ENCODE assay signal across 17 mouse cellular contexts in the genomic region with DNA sequence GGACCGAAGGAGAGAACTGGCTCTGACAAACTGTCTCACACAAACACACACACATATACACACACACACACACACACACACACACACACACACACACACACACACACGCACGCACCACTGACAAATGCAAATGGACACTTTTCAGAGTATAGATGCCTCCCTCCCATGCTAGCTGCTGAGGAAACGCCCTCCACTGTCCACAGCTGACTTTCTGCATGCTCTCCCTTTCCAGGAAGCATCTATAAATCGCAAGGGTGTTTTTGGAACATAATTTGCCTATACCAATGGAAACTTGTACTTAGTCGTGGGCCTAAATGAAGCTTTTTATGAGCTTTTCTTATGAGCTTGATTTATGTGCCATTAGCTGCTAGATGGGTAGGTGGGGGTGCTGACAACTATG. TPM values are rescaled to one million over a fixed set of nuclear protein-coding genes. Genes with fewer than 3 reads are reported as not detected.
DNase-seq lines count a peak whose midpoint lies in the region; ATAC-seq and TF ChIP-seq lines count a peak whose summit lies in the region.
"Had no signal": no experiment of that assay in that cellular context is flagged by ENCODE, and none has a peak within 500 bp of the region (broad histone marks: within the 10 kb centered on the region; RNA-seq: fewer than 3 reads in every experiment).

No protein-coding gene starts in this region.

- H3K27ac ChIP-seq in heart, embryonic 13.5 days (replicated peaks), result peak overlapping the region; percentile 58
- H3K27ac ChIP-seq in heart, adult 2 months, result no peak overlapping the region
- H3K27ac ChIP-seq: hindbrain, embryonic 12.5 days; macrophage had no signal

- no peak for ATAC-seq in heart, embryonic 13.5 days (ENCODE audit: extremely low read depth, insufficient number of reproducible peaks, low FRiP score, low TSS enrichment)
- ATAC-seq in megakaryocyte, adult 5-6 weeks (ENCODE audit: poor library complexity, severe bottlenecking), result no peak
- peak; percentile 74 for ATAC-seq in inflammation-experienced regulatory T-cells, adult 6 months

- no peak overlapping the region for H3K9ac ChIP-seq in heart, embryonic 13.5 days
- H3K9ac ChIP-seq in heart, adult 2 months (ENCODE audit: low read depth, low read length), result no peak overlapping the region
- H3K9ac ChIP-seq: hindbrain, embryonic 12.5 days had no signal

- intact Hi-C loops in heart, adult 2 months (cut with DNase I), result no loop called here
- intact Hi-C loops in left cerebral cortex, postnatal 14 days (cut with DNase I), result no loop called here

- H3K4me1 ChIP-seq in heart, embryonic 13.5 days, result peaks cover 44% of the 10 kb centered on the region
- H3K4me1 ChIP-seq in heart, adult 2 months (ENCODE audit: control insufficient read depth, insufficient read depth, low read length), result peaks cover 6% of the 10 kb centered on the region
- peaks cover 99% of the 10 kb centered on the region for H3K4me1 ChIP-seq in megakaryocyte, embryonic 14.5 days

- H3K36me3 ChIP-seq in heart, embryonic 13.5 days, result peaks cover 9% of the 10 kb centered on the region
- peaks cover 2% of the 10 kb centered on the region; the same call in 1 of the 2 replicates for H3K36me3 ChIP-seq in heart, adult 2 months (ENCODE audit: control insufficient read depth, insufficient read depth, low read length)
- peaks cover 55% of the 10 kb centered on the region for H3K36me3 ChIP-seq in megakaryocyte, embryonic 14.5 days (replicated peaks; ENCODE audit: low read length)
- H3K36me3 ChIP-seq in splenic B cell, adult 2 months (ENCODE audit: control insufficient read depth, insufficient read depth, low read length, poor library complexity, severe bottlenecking), result no peaks in the 10 kb centered on the region
- H3K36me3 ChIP-seq: hindbrain, embryonic 12.5 days had no signal

- no peak for DNase-seq in heart, adult 2 months
- peak; percentile 53 for DNase-seq in splenic B cell, adult 2 months (ENCODE audit: low read depth, low spot score)
- no peak for DNase-seq in thymus, postnatal 4 days
- DNase-seq in left cerebral cortex, postnatal 14 days (ENCODE audit: low spot score in 2 of 2), result no peak
- DNase-seq: cerebellum, adult 18-20 months; gastrocnemius, postnatal 36 days; kidney, adult 18-20 months had no signal

- WGBS in heart, embryonic 13.5 days, result 80% methylated on average over 6 of the region's 6 CpGs
- WGBS in heart, adult 2 months, result 62% methylated on average over 6 of the region's 6 CpGs

- no peak overlapping the region for H3K4me2 ChIP-seq in heart, embryonic 13.5 days
- H3K4me2 ChIP-seq: hindbrain, embryonic 12.5 days had no signal

- no peaks in the 10 kb centered on the region for H3K27me3 ChIP-seq in heart, embryonic 13.5 days (replicated peaks)
- H3K27me3 ChIP-seq in heart, adult 2 months (ENCODE audit: control insufficient read depth, insufficient read depth, low read length), result no peaks in the 10 kb centered on the region
- H3K27me3 ChIP-seq in megakaryocyte, embryonic 14.5 days (replicated peaks), result no peaks in the 10 kb centered on the region
- no peaks in the 10 kb centered on the region for H3K27me3 ChIP-seq in splenic B cell, adult 2 months (ENCODE audit: control insufficient read depth, insufficient read depth, low read length, poor library complexity, severe bottlenecking)
- H3K27me3 ChIP-seq: hindbrain, embryonic 12.5 days had no signal

- H3K4me3 ChIP-seq in heart, embryonic 13.5 days, result no peak overlapping the region
- H3K4me3 ChIP-seq in heart, adult 2 months, result no peak overlapping the region
- peak overlapping the region; percentile 87 for H3K4me3 ChIP-seq in megakaryocyte, embryonic 14.5 days (replicated peaks)
- H3K4me3 ChIP-seq: erythroblast, embryonic 14.5 days; hindbrain, embryonic 12.5 days had no signal

- no peak for TF ChIP-seq CTCF in heart, adult 2 months (IDR thresholded peaks at IDR 0.05)

- H3K79me2 ChIP-seq in heart, adult 2 months (replicated peaks; ENCODE audit: control insufficient read depth, insufficient read depth, low read length), result peaks cover 4% of the 10 kb centered on the region; the same call in 1 of the 2 replicates

- TF ChIP-seq POLR2A in heart, adult 2 months (IDR thresholded peaks at IDR 0.05; ENCODE audit: insufficient read depth, low read depth, low read length), result no peak

- peaks cover 15% of the 10 kb centered on the region for H3K9me3 ChIP-seq in heart, embryonic 13.5 days
- no peaks in the 10 kb centered on the region for H3K9me3 ChIP-seq in megakaryocyte, embryonic 14.5 days

- TF ChIP-seq EP300 in heart, adult 2 months (IDR thresholded peaks at IDR 0.05; ENCODE audit: insufficient read depth, low read depth, low read length), result no peak

RNA-seq across cellular contexts. Expression of gene Gm10322, which starts 45.5 kb away (rescaled TPM):
- not detected in 2 replicates for polyA plus RNA-seq in heart, embryonic 13.5 days (2015; fragmentation: Nextera tagmentation; extraction: Ambion mirVana)
- total RNA-seq in heart, adult 2 months (2021), result not detected
- polyA plus RNA-seq in heart, adult 2 months (2012; rRNA removed), result not detected in 2 replicates
- not detected in 2 replicates for polyA plus RNA-seq in megakaryocyte, embryonic 14.5 days (2012; ENCODE audit: insufficient read depth, low replicate concordance)
- not detected in 2 replicates for total RNA-seq in megakaryocyte, adult 5-6 weeks (2015)
- total RNA-seq in megakaryocyte, adult 5-6 weeks (2017), result not detected in 2 replicates
- polyA plus RNA-seq in inflammation-experienced regulatory T-cells, adult 6 months (2017; shearing (Covaris generic)), result not detected
- total RNA-seq in left cerebral cortex, postnatal 14 days (2021), result not detected
- total RNA-seq: gastrocnemius, postnatal 36 days; left cerebral cortex, adult 18-20 months; liver, adult 2 months; monocyte, adult 5-6 weeks had no signal
- polyA plus RNA-seq: erythroblast, embryonic 14.5 days; hindbrain, embryonic 12.5 days; liver, adult 2 months; macrophage had no signal

RNA-seq across cellular contexts. Expression of gene Mcu, which starts 46.1 kb away (rescaled TPM):
- polyA plus RNA-seq in heart, embryonic 13.5 days (2015; fragmentation: Nextera tagmentation; extraction: Ambion mirVana), result 24.9 and 25.6 TPM in 2 replicates
- 10 to 100 TPM; 20.0 to 21.6 TPM for total RNA-seq in heart, adult 2 months (2021)
- 10.4 and 17.9 TPM in 2 replicates for polyA plus RNA-seq in heart, adult 2 months (2012; rRNA removed)
- polyA plus RNA-seq in megakaryocyte, embryonic 14.5 days (2012; ENCODE audit: insufficient read depth, low replicate concordance), result 36.5 and 38.7 TPM in 2 replicates
- total RNA-seq in megakaryocyte, adult 5-6 weeks (2015), result 16.7 and 17.0 TPM in 2 replicates
- total RNA-seq in megakaryocyte, adult 5-6 weeks (2017), result 26.3 and 28.6 TPM in 2 replicates
- polyA plus RNA-seq in inflammation-experienced regulatory T-cells, adult 6 months (2017; shearing (Covaris generic)), result 10 to 100 TPM; 20.2 to 36.2 (median 30.8) TPM
- 10 to 100 TPM; 48.0 to 48.6 TPM for total RNA-seq in left cerebral cortex, postnatal 14 days (2021)
